ENCODE assay signal across 9 mouse cellular contexts in genomic region chr11:87763988-87764876, GRCm38 (mm10). TPM values are rescaled to one million over a fixed set of nuclear protein-coding genes. Genes with fewer than 3 reads are reported as not detected.
DNase-seq lines count a peak whose midpoint lies in the region; ATAC-seq and TF ChIP-seq lines count a peak whose summit lies in the region.
"Had no signal": no experiment of that assay in that cellular context is flagged by ENCODE, and none has a peak within 500 bp of the region (broad histone marks: within the 10 kb centered on the region; RNA-seq: fewer than 3 reads in every experiment).

No protein-coding gene starts in this region.

- peak; percentile 19 for DNase-seq in gastrocnemius, adult 2 months
- DNase-seq in gastrocnemius, postnatal 25 days: no peak
- peak; percentile 58 for DNase-seq in CD4-positive helper T cell, adult 2 months (ENCODE audit: low read depth, low spot score)
- peak; percentile 68 to 71 for DNase-seq in cerebellum, postnatal 14 days
- peak; percentile 66 to 68 for DNase-seq in left cerebral cortex, postnatal 36 days (ENCODE audit: low spot score in 2 of 2)
- peak; percentile 58 for DNase-seq in midbrain, postnatal 0 days (ENCODE audit: low spot score)
- DNase-seq in thymus, postnatal 25 days: peak; percentile 22

- peaks cover 43% of the 10 kb centered on the region for H3K27me3 ChIP-seq in hindbrain, embryonic 13.5 days
- no peaks in the 10 kb centered on the region for H3K27me3 ChIP-seq in midbrain, postnatal 0 days (ENCODE audit: insufficient read depth, low read length)

- ATAC-seq in hindbrain, embryonic 13.5 days (ENCODE audit: low FRiP score): peak; percentile 43
- ATAC-seq in midbrain, postnatal 0 days (ENCODE audit: low FRiP score): peak; percentile 52

- peaks cover 59% of the 10 kb centered on the region for H3K4me1 ChIP-seq in hindbrain, embryonic 13.5 days (replicated peaks)
- no peaks in the 10 kb centered on the region; the same call in 1 of the 2 replicates for H3K4me1 ChIP-seq in midbrain, postnatal 0 days (ENCODE audit: insufficient read depth, low read length)

- H3K9me3 ChIP-seq in hindbrain, embryonic 13.5 days: no peaks in the 10 kb centered on the region
- H3K9me3 ChIP-seq in midbrain, postnatal 0 days (ENCODE audit: low read length): no peaks in the 10 kb centered on the region

- intact Hi-C loops in gastrocnemius, adult 2 months (cut with DNase I): no loop called here
- intact Hi-C loops in left cerebral cortex, postnatal 36 days (cut with DNase I): loop anchor here (2.0 to 5.0 kb wide), 3 partner anchors 27 to 157 kb away; partner anchors contain the start of genes Olfr464, Rnf43 and Supt4a

- peak overlapping the region; percentile 51 for H3K4me3 ChIP-seq in gastrocnemius, adult 2 months
- peak overlapping the region; percentile 72 for H3K4me3 ChIP-seq in hindbrain, embryonic 13.5 days
- H3K4me3 ChIP-seq in midbrain, postnatal 0 days (ENCODE audit: low read depth, low read length): peak overlapping the region; percentile 79

- TF ChIP-seq CTCF in gastrocnemius, adult 2 months (IDR thresholded peaks at IDR 0.05): no peak
- TF ChIP-seq CTCF in midbrain, postnatal 0 days (IDR thresholded peaks at IDR 0.05): no peak

- H3K9ac ChIP-seq in hindbrain, embryonic 13.5 days: peak overlapping the region; percentile 90
- peak overlapping the region; percentile 78 for H3K9ac ChIP-seq in midbrain, postnatal 0 days (replicated peaks; ENCODE audit: low read length, poor library complexity, severe bottlenecking)

- H3K4me2 ChIP-seq in hindbrain, embryonic 13.5 days: peak overlapping the region; percentile 95
- peak overlapping the region; percentile 95 for H3K4me2 ChIP-seq in midbrain, postnatal 0 days (ENCODE audit: low read depth, low read length, poor library complexity, severe bottlenecking)

- under 1% methylated on average over 65 of the region's 65 CpGs for WGBS in hindbrain, embryonic 13.5 days
- WGBS in midbrain, postnatal 0 days: under 1% methylated on average over 65 of the region's 65 CpGs

- no peak overlapping the region for H3K27ac ChIP-seq in gastrocnemius, adult 2 months
- peak overlapping the region; percentile 88 for H3K27ac ChIP-seq in hindbrain, embryonic 13.5 days
- H3K27ac ChIP-seq in midbrain, postnatal 0 days (ENCODE audit: low read depth, low read length): peak overlapping the region; percentile 67

- H3K36me3 ChIP-seq in hindbrain, embryonic 13.5 days: peaks cover 31% of the 10 kb centered on the region
- peaks cover 14% of the 10 kb centered on the region for H3K36me3 ChIP-seq in midbrain, postnatal 0 days (ENCODE audit: insufficient read depth, low read length)

RNA-seq across cellular contexts. Expression of gene Tspoap1, which starts 3.9 kb away (rescaled TPM):
- total RNA-seq in gastrocnemius, adult 2 months (2021): not detected
- under 1 TPM in 1 of 2 experiments, not detected in 1; 0.08 TPM for total RNA-seq in gastrocnemius, postnatal 25 days (2021)
- 40.7 and 40.8 TPM in 2 replicates for polyA plus RNA-seq in hindbrain, embryonic 13.5 days (2015; fragmentation: Nextera tagmentation; extraction: Ambion mirVana)
- total RNA-seq in left cerebral cortex, postnatal 36 days (2021): 100 to 1,000 TPM; 158 to 214 TPM
- 206 and 215 TPM in 2 replicates for total RNA-seq in midbrain, postnatal 0 days (2014; rRNA removed)
- 47.3 and 57.8 TPM in 2 replicates for polyA plus RNA-seq in midbrain, postnatal 0 days (2015; fragmentation: Nextera tagmentation; extraction: Ambion mirVana)
- polyA plus RNA-seq: C2C12 had no signal

RNA-seq across cellular contexts. Expression of gene Supt4a, which starts 26.9 kb away (rescaled TPM):
- total RNA-seq in gastrocnemius, adult 2 months (2021): 10 to 100 TPM; 36.8 TPM
- 10 to 100 TPM; 31.6 to 31.7 TPM for total RNA-seq in gastrocnemius, postnatal 25 days (2021)
- polyA plus RNA-seq in hindbrain, embryonic 13.5 days (2015; fragmentation: Nextera tagmentation; extraction: Ambion mirVana): 143 and 150 TPM in 2 replicates
- 10 to 100 TPM; 67.7 to 83.3 TPM for total RNA-seq in left cerebral cortex, postnatal 36 days (2021)
- 47.8 and 55.4 TPM in 2 replicates for total RNA-seq in midbrain, postnatal 0 days (2014; rRNA removed)
- polyA plus RNA-seq in midbrain, postnatal 0 days (2015; fragmentation: Nextera tagmentation; extraction: Ambion mirVana): 122 and 128 TPM in 2 replicates

RNA-seq across cellular contexts. Expression of gene Mpo, which starts 29.1 kb away (rescaled TPM):
- total RNA-seq in gastrocnemius, adult 2 months (2021): not detected
- not detected for total RNA-seq in gastrocnemius, postnatal 25 days (2021)
- polyA plus RNA-seq in hindbrain, embryonic 13.5 days (2015; fragmentation: Nextera tagmentation; extraction: Ambion mirVana): 0.65 and 1.00 TPM in 2 replicates
- total RNA-seq in left cerebral cortex, postnatal 36 days (2021): not detected
- 0.19 TPM in 1 of 2 replicates, not detected in the other for total RNA-seq in midbrain, postnatal 0 days (2014; rRNA removed)
- polyA plus RNA-seq in midbrain, postnatal 0 days (2015; fragmentation: Nextera tagmentation; extraction: Ambion mirVana): 0.20 TPM in 1 of 2 replicates, not detected in the other
- polyA plus RNA-seq: C2C12 had no signal

Comparison
In these comparisons a context has a peak if more than half of its experiments do, and no peak if none do; other contexts are left out.
1. RNA of gene Tspoap1, which starts 3.9 kb away (total RNA-seq): 158 to 214 TPM in left cerebral cortex, postnatal 36 days and 206 to 215 TPM in midbrain, postnatal 0 days; 0.08 TPM in gastrocnemius, postnatal 25 days and not detected in gastrocnemius, adult 2 months; every median in the first group is over 100 times any median in the second.
2. Peak in every context shown above with its lines, with median percentiles within 50 percentile points of each other: H3K4me3 ChIP-seq.